Mouse (Mus musculus) heart, embryonic 14.5 days (tissue): ENCODE results near the gene Dhx30. TPM values are rescaled to one million over a fixed set of nuclear protein-coding genes. Genes with fewer than 3 reads are reported as not detected.
"Not testable (repeated sequence)": the region's sequence is repeated elsewhere in the genome, so short reads cannot be mapped to it uniquely, and the experiment has no call there.

Experiments used
- ATAC-seq: fragments of 200-750 bp; cut with Nextera tagmentation; 2 replicates; pipeline ENCODE4 v1.8.0; 2017; ENCODE audit warnings: low read depth, moderate TSS enrichment; ENCODE audit not compliant: insufficient number of reproducible peaks, insufficient read depth, low FRiP score
- H3K27ac ChIP-seq, 2 experiments: fragments of 200-500 bp in 1 of 2; fragments of 300-500 bp in 1 of 2; sonication (generic) in 1 of 2; replicated peaks in 1 of 2; 2 replicates each; pipeline ENCODE4 v1.5.1; 2012 to 2014; ENCODE audit warnings: low read depth in 2 of 2, low read length in 2 of 2, control low read depth in 1 of 2, mild to moderate bottlenecking in 1 of 2, mixed read lengths in 1 of 2; ENCODE audit not compliant: control insufficient read depth in 1 of 2, insufficient read depth in 1 of 2
- H3K27me3 ChIP-seq: fragments of 300-500 bp; sonication (generic); 2 replicates; pipeline ENCODE4 v1.6.1; 2014; ENCODE audit warnings: mild to moderate bottlenecking, low read length, control low read depth; ENCODE audit not compliant: control insufficient read depth, insufficient read depth
- H3K36me3 ChIP-seq: fragments of 300-500 bp; sonication (generic); 2 replicates; pipeline ENCODE4 v1.6.1; 2014; ENCODE audit warnings: mild to moderate bottlenecking, control low read depth, low read length, mixed read lengths; ENCODE audit not compliant: control insufficient read depth, insufficient read depth
- H3K4me1 ChIP-seq, 2 experiments: fragments of 200-500 bp in 1 of 2; fragments of 300-500 bp in 1 of 2; sonication (generic) in 1 of 2; 2 replicates each; pipeline ENCODE4 v1.6.1; 2012 to 2014; ENCODE audit warnings: low read length in 2 of 2, control low read depth in 1 of 2, mixed read lengths in 1 of 2; ENCODE audit not compliant: control insufficient read depth in 2 of 2, insufficient read depth in 2 of 2
- H3K4me2 ChIP-seq: fragments of 300-500 bp; sonication (generic); 2 replicates; pipeline ENCODE4 v1.6.1; 2014; ENCODE audit warnings: mild to moderate bottlenecking, low read length
- H3K4me3 ChIP-seq, 2 experiments: fragments of 200-500 bp in 1 of 2; fragments of 300-500 bp in 1 of 2; sonication (generic) in 1 of 2; 2 replicates each; pipeline ENCODE4 v1.5.1; 2012 to 2014; ENCODE audit warnings: low read length in 2 of 2, mild to moderate bottlenecking in 2 of 2, control low read depth in 1 of 2, low read depth in 1 of 2, moderate library complexity in 1 of 2; ENCODE audit not compliant: control insufficient read depth in 1 of 2, insufficient read depth in 1 of 2
- H3K9ac ChIP-seq: fragments of 300-500 bp; sonication (generic); 2 replicates; pipeline ENCODE4 v1.6.1; 2014; ENCODE audit warnings: mild to moderate bottlenecking, low read length
- H3K9me3 ChIP-seq: fragments of 300-500 bp; sonication (generic); 2 replicates; pipeline ENCODE4 v1.6.1; 2016; ENCODE audit warnings: low read length, control low read depth; ENCODE audit not compliant: control insufficient read depth
- WGBS: fragments of 180-500 bp; shearing (Covaris S2); extraction: QIAGEN DNeasy Blood & Tissue Kit; methylation state at CpG from one replicate; pipeline ENCODE4 v1.1.7; 2014; 5-methylcytosine and 5-hydroxymethylcytosine counted together
- polyA plus RNA-seq: library from polyadenylated mRNA; unstranded; fragments of >200 nt; fragmentation: Nextera tagmentation; extraction: Ambion mirVana; gene quantifications from 2 replicates; pipeline ENCODE4 v1.2.1, GENCODE M21; 2014

Dhx30 gene
- polyA plus RNA-seq, 1 experiment from 2014 or later: 89.5 TPM

GRCm38 (mm10) chr9:110093303-110093702, 24.3 kb downstream of the Dhx30 start:
- Histone ChIP-seq H3K9me3 (no peaks in the 10 kb centered on the region), H3K4me1 (no peaks in the 10 kb centered on the region), H3K4me3 (no peak overlapping the region), H3K4me2 (no peak overlapping the region), H3K36me3 (peaks cover 97% of the 10 kb centered on the region), H3K27me3 (no peaks in the 10 kb centered on the region), H3K9ac (no peak overlapping the region), H3K27ac (no peak overlapping the region)
- ATAC-seq: no peak
- WGBS: 87% methylated on average over 4 of the region's 4 CpGs

GRCm38 (mm10) chr9:110085693-110086092, 31.9 kb downstream of the Dhx30 start:
- Histone ChIP-seq H3K36me3 (peaks cover 100% of the 10 kb centered on the region), H3K4me2 (no peak overlapping the region), H3K27ac (no peak overlapping the region), H3K9me3 (no peaks in the 10 kb centered on the region), H3K4me3 (no peak overlapping the region), H3K4me1 (peaks cover 17 to 21% of the 10 kb centered on the region in 2 experiments), H3K27me3 (no peaks in the 10 kb centered on the region), H3K9ac (no peak overlapping the region)
- no peak for ATAC-seq
- 90% methylated on average over 8 of the region's 8 CpGs for WGBS

- H3K4me1 ChIP-seq: peaks cover 20 to 31% of the 10 kb centered on the region in 2 experiments
- no peak overlapping the region for H3K9ac ChIP-seq
- H3K4me3 ChIP-seq: no peak overlapping the region
- no peaks in the 10 kb centered on the region for H3K9me3 ChIP-seq
- H3K27ac ChIP-seq: peak overlapping the region; percentile 29 to 62; a peak in 3 of 4 replicates
- peak; percentile 29; the same call in 1 of the 2 replicates for ATAC-seq
- H3K27me3 ChIP-seq: no peaks in the 10 kb centered on the region
- peaks cover 100% of the 10 kb centered on the region for H3K36me3 ChIP-seq
- WGBS: 80% methylated on average over 25 of the region's 25 CpGs
- H3K4me2 ChIP-seq: no peak overlapping the region
Measured at GRCm38 (mm10) chr9:110084201-110084964, 33.2 kb downstream of the Dhx30 start.

GRCm38 (mm10) chr9:110081066-110081465, 36.6 kb downstream of the Dhx30 start:
- Histone ChIP-seq H3K27ac (peak overlapping the region; percentile 8 to 58; a peak in 3 of 4 replicates), H3K27me3 (no peaks in the 10 kb centered on the region), H3K4me1 (peaks cover 20 to 31% of the 10 kb centered on the region in 2 experiments), H3K9me3 (no peaks in the 10 kb centered on the region), H3K36me3 (peaks cover 95% of the 10 kb centered on the region), H3K9ac (no peak overlapping the region), H3K4me2 (no peak overlapping the region), H3K4me3 (no peak overlapping the region)
- WGBS: 80% methylated on average over 3 of the region's 3 CpGs
- peak; percentile 7; the same call in 1 of the 2 replicates for ATAC-seq

GRCm38 (mm10) chr9:110076468-110076867, 41.2 kb downstream of the Dhx30 start:
- H3K4me3 ChIP-seq, H3K9me3 ChIP-seq, H3K27ac ChIP-seq, ATAC-seq, H3K9ac ChIP-seq, H3K27me3 ChIP-seq, H3K4me2 ChIP-seq: not testable (repeated sequence)
- WGBS: 82% methylated on average over 4 of the region's 7 CpGs
- peaks cover 92% of the 10 kb centered on the region for H3K36me3 ChIP-seq
- H3K4me1 ChIP-seq: peaks cover 9 to 18% of the 10 kb centered on the region in 2 experiments

GRCm38 (mm10) chr9:110071843-110072242, 45.8 kb downstream of the Dhx30 start:
- H3K4me1 ChIP-seq: peaks cover 6 to 17% of the 10 kb centered on the region in 2 experiments
- H3K9ac ChIP-seq: no peak overlapping the region
- ATAC-seq: no peak
- no peak overlapping the region for H3K4me3 ChIP-seq
- 8% methylated on average over 1 of the region's 1 CpGs for WGBS
- peaks cover 92% of the 10 kb centered on the region for H3K36me3 ChIP-seq
- H3K4me2 ChIP-seq: no peak overlapping the region
- no peaks in the 10 kb centered on the region for H3K9me3 ChIP-seq
- no peak overlapping the region for H3K27ac ChIP-seq
- no peaks in the 10 kb centered on the region for H3K27me3 ChIP-seq

GRCm38 (mm10) chr9:110071011-110071410, 46.6 kb downstream of the Dhx30 start:
- H3K4me3 ChIP-seq: no peak overlapping the region
- no peak overlapping the region for H3K4me2 ChIP-seq
- peaks cover 97% of the 10 kb centered on the region for H3K36me3 ChIP-seq
- H3K9me3 ChIP-seq: no peaks in the 10 kb centered on the region
- peak overlapping the region; percentile 2; the same call in 1 of the 2 replicates for H3K9ac ChIP-seq
- ATAC-seq: no peak
- H3K27ac ChIP-seq: peak overlapping the region; percentile 63 to 82; a peak in 3 of 4 replicates
- 71% methylated on average over 4 of the region's 4 CpGs for WGBS
- peaks cover 6 to 17% of the 10 kb centered on the region in 2 experiments for H3K4me1 ChIP-seq
- no peaks in the 10 kb centered on the region for H3K27me3 ChIP-seq
